Mouse (Mus musculus): ENCODE measurements around the gene Sgcd.
"Not testable (repeated sequence)": the region's sequence is repeated elsewhere in the genome, so short reads cannot be mapped to it uniquely, and the experiment has no call there.

Sgcd gene

DNA sequence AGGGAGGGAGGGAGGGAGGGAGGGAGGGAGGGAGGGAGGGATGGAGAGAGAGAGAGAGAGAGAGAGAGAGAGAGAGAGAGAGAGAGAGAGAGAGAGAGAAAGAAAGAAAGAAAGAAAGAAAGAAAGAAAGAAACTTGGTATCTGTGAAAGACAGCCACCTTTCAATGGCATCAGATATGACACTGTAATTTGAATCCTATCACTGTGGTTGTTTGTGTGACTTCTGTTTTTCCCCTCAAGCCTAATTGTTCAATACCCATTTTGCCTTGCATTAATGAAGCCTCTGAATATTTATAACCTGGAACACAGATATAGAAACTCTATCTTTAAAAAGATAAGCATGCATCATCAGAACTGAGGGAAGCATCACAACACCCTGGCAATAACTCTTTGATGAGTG is 528.1 kb downstream of the Sgcd start:
- DNase-seq (ENCODE audit: extremely low read depth, insufficient read length, low spot score) = not testable (repeated sequence)

DNA sequence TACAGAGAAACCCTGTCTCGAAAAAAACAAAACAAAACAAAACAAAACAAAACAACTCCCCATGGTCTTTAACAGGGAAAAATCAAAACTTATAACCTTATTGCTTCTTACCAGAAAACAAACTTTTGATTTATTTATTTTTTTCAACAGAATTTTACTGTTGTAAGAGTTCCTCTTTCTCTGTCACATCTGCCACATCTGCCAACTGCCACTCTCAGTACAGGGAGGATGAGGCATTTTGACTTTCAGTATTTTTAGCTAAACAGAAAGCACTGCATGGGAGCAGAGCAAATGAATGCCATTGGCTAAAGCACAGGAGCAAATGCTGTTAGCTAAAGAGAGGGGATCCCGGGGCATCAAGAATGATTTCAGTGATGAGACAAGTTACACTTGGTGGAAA is 528.6 kb downstream of the Sgcd start:
- DNase-seq (ENCODE audit: extremely low read depth, insufficient read length, low spot score) = no peak

DNA sequence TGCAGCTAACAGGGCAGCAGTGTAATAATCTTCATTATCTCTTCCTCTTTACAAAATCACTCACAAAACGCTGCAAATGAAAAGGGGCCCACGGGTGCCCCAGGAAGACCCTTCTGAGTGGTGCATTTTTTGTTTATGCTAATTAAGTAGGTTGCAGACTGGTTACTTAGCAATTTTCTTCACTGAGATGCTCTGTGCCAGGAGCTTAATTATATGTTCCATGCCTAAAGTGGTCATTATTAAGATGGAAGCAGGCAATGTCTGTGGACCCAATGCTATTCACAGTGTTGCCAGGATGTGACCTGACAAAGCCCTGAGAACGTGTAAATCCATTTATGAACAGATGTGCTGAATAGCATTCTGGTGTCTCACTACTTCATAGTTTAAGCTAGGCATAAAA is 529.6 kb downstream of the Sgcd start:
- DNase-seq (ENCODE audit: extremely low read depth, insufficient read length, low spot score) = no peak

DNA sequence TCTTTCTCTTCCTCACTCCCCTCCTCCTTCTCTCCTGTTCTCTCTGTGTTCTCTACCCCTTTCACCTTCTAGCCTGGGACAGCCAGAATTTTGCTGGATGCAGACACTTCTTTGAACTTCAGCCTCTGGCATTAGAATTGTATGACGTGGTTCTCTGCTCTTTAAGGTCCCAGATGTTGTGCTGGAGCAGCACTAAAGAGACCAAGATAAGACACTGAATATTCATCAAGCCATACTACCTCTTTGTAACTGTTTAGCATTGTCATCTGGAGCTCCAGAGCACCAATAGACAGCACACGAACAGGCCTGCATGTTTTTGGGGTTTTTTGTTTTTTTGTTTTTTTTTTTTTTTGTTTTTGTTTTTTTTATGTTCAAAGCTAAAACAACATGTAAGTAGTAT is 541.0 kb downstream of the Sgcd start:
- no peak for DNase-seq (ENCODE audit: extremely low read depth, insufficient read length, low spot score)

DNA sequence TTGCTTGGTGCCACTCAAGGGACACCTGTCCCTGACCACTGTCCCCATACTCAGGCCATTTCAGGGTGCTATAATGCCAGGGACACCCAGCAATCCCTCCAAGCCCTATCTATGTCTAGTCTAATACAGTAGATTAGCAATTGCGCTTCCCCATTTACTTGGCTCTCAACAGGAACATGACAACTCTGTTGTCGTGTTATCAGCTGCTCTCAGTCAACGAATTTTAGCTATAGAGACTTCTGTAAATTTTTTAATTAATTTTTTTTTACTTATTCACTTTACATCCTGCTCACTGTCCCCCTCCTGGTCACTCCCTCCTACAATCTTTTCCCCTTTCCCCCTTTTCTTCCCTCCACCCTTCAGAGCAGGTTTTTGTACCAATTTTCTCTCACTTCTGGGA is 542.4 kb downstream of the Sgcd start:
- no peak for DNase-seq (ENCODE audit: extremely low read depth, insufficient read length, low spot score)

DNA sequence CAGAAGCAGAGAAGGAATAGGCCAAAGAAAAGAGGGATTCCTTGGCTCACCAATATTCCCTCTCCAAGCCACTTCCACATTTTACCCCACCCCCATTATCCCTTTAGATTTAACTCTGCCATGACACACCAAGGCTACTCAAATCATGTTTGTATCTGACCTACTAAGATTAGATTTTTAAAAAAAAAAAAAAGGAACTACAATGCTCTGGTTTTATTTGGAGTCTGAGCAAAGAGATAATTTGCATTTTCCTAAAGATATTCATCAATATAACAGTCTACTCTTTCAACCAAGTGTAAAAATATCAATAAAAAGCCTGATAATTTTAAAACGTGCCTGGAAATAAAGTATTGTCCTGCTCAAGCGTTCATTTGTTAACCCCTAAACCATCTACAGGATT is 543.1 kb downstream of the Sgcd start:
- no peak for DNase-seq (ENCODE audit: extremely low read depth, insufficient read length, low spot score)

DNA sequence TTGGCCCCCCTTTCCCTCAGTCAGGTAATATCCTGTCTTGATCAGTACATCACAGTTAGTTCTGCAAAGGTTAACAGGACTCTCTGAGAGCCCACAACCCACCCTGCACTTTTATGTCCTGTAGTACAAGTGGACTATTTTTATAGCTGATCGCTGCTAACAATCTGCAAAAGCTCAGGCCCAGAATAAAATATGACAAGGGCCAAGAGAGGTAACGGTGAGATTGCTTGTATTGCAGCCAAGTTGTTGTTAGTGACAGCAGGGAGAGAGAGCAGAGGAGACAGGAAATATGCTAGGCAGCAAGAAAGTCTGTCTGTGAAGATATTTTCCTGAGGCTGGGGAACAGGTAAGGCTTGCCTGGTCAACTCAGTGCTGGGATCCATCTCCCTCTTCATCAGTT is 546.5 kb downstream of the Sgcd start:
- DNase-seq (ENCODE audit: extremely low read depth, insufficient read length, low spot score) = no peak

DNA sequence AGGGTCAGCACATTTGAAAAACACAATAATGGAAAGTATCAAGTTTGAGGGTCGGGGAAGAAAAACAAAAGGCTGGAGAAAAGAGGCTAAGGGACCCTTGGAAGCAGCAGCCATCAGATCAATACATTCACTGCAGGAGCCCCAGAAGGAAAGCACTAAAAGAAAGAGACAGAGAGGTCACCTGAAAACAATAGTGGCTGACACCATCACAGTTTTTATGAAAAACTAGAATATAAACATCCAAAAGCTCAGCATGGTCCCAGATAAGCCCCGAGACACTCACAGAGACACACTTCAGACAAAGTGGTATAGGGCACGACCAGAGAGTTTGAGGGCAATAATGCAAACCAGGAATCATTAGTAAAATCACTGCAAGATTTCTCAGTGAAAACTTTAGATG is 589.2 kb downstream of the Sgcd start:
- DNase-seq (ENCODE audit: extremely low read depth, insufficient read length, low spot score) = no peak

DNA sequence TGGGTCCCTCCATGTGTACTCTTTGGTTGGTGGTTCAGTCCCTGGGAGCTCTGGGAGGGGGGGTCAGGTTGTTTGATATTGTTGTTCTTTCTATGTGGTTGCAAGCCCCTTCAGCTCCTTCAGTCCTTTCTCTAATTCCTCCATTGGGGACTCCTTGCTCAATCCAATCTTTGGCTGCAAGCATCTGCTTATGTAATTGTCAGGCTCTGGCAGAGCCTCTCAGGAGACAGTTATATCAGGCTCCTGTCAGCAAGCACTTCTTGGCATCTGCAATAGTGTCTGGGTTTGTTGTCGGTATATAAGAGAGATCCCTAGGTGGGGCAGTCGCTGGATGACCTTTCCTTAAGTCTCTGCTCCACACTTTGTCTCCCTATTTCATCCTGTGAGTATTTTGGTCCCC is 598.0 kb downstream of the Sgcd start:
- not testable (repeated sequence) for DNase-seq (ENCODE audit: extremely low read depth, insufficient read length, low spot score)

DNA sequence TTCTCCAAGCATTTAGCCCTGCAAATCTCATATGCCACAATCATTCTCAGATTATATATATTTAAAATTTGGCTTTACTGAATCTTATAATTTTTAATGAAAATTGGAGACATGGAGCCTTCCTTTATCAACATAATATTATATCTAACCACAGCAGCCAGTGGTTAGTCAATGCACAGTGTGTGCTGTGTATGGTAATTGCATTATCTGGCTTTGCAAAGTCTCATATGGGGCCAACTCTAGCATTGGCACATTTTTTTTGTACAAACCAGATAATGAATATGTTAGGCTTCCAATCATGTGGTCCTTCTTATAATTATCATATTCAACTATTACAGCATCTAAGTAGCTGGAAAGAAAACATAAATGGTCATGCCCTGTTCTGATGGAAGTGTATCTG is 599.4 kb downstream of the Sgcd start:
- no peak for DNase-seq (ENCODE audit: extremely low read depth, insufficient read length, low spot score)

DNA sequence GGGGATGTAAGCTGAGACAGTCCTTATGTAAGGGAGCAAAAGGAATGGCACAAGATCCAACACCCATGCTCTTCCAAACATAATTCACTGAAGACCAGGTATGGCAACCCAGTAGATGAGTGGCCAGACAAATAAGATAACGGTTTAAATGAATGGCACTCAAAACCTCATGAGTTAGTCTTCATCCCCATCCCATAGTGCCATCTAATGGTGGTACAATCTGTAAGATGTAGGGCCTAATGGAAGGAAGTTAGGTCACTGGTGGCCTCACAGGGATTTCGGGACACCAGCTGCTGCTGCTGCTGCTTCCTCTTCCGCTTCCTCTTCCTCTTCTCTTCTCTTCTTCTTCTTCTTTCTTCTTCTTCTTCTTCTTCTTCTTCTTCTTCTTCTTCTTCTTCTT is 601.0 kb downstream of the Sgcd start:
- no peak for DNase-seq (ENCODE audit: extremely low read depth, insufficient read length, low spot score)

DNA sequence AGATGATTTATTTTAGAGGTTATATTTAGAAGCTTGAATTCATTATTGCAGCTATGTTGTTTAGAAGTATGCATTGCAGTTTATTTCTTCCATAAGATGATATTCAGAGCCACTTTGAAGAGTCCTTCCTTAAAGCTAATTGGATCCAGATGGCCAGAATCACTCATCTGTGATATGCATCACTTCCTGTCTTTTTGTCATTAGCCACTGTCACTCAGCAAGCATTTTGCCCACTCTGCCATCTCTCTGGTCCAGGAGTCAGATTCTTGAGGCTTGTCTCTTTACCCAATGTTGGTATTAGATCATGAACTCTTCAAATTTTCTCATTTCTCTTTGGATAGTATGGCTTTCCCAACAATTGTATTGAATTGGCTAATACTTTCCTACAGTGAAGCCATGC is 602.6 kb downstream of the Sgcd start:
- peak; percentile 4 for DNase-seq (ENCODE audit: extremely low read depth, insufficient read length, low spot score)

DNA sequence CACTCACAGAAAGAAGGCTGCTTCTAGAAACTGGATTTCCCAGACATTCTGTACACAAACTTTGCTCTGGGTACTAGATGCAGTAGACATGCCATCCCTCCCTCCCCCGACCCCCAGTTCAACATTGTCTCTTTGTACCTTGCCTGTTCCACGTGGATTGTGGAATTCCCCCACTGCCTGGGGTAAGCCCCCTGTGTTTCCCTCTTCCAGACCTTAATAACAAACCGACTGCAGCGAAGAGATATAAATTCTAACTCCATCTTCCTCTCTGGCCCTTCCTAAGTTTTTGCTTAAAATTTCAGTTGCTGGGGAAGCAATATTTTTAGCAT is 609.2 kb downstream of the Sgcd start:
- DNase-seq (ENCODE audit: extremely low read depth, insufficient read length, low spot score) = no peak

DNA sequence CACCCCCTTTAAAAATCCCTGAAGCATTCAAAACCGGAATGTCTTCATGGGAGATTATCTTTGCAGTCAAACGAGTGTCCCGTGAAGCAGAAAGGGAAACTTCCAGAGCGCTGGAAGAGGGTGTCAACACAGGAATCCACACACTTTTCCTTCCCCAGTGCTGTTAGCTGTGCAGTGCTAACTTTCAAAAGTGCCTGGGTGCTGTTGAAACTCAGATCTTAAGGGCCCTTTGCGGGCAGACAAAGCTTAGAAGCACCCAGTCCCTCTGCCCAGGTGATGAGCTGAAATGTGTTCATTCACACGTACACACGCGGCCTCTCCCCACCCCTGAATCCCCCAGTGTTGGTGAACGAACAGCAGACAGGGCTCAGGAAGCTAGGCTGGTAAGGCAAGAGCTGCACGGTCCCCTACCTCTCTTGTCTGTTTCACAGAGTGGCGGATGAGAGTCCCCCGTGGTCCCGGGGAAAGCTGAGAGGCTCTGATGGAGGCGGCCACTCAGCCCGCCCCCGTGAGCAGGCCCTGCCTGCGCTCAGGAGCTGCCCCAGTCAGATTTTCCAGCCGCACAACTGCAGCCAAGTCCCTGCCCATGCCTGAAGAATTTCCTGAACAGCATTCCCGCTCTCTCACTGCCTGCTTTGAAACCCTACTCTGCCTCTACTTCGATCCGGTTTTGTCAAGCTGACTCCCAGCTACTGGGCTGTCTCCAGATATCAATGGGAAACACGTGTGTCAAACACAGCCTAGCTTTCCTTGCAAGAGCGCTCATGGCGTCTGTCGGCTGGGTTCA is 609.7 kb downstream of the Sgcd start:
- DNase-seq (ENCODE audit: extremely low read depth, insufficient read length, low spot score) = peak; percentile 86

DNA sequence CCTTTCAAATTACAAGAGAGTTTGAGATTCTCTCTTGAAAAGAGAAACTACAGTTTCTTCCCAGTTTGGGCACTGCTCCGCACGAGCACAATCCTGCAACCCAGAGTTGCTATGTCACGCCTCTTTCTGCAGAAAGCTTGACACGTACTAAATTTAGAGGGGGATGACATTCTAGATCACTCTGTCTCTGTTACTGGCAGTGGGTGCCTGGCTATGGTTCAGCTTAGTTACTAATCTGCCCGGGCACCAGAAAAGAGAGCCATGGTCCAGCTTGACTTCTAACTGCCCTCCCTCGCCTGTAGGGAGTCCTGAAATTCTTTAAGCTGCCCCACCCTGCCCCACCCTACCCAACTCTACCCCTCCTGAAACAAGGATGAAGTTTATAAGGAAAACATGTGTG is 611.3 kb downstream of the Sgcd start:
- DNase-seq (ENCODE audit: extremely low read depth, insufficient read length, low spot score) = peak; percentile 70

DNA sequence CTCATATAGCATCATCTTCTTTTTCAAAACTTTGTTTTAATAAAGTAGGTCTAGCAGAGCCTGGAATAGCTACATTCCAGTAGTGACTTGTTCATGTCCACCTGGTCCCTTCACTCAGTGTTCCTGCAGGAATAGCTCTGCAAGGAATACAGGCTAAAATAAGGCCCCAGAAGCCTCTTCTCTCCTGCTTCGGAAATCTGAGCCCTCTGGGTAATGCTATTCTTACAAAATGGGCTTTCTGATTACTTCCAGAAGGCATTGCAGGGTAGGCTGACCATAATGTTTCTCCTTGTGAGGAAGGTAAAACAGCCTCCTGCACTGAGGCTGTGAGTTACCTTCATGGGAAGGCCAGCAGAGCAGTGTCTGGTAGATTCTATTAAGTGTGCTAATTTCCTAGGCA is 611.9 kb downstream of the Sgcd start:
- DNase-seq (ENCODE audit: extremely low read depth, insufficient read length, low spot score) = no peak

DNA sequence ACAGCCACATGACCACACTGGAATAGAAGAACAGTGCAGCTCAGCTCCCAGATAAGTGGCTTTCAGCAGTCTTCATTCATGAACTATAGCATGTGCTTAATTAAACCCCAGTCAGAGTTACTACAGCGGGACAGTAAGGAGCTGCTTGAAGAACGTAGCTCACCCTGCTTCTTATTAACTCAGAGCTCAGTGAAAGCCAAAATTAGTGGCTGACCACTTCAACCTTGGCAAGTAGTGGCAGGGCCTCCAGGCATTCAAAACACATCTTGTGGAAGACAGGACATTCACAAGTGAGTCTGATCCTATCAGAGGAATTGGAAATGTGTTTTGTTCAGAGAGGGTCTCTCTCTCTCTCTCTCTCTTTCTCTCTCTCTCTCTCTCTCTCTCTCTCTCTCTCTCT is 617.2 kb downstream of the Sgcd start:
- DNase-seq (ENCODE audit: extremely low read depth, insufficient read length, low spot score) = no peak

DNA sequence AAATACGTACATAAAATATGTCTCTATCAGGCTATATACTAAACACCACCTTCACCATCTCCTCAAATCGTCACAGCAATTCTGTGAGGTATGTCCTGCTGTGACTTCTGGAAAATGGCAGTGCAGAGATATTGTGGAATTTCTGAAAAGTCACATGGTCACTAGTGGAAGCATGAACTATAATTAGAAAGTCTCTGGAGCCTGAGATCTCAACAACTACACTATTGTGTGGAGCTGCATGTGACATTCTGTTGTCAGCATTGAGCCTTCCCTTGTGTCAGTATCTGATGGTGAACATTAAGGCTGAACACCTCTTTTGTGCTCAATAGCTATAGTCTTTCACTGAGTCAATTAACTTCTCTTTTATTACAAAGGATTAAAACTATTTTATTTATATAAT is 637.2 kb downstream of the Sgcd start:
- no peak for DNase-seq (ENCODE audit: extremely low read depth, insufficient read length, low spot score)

DNA sequence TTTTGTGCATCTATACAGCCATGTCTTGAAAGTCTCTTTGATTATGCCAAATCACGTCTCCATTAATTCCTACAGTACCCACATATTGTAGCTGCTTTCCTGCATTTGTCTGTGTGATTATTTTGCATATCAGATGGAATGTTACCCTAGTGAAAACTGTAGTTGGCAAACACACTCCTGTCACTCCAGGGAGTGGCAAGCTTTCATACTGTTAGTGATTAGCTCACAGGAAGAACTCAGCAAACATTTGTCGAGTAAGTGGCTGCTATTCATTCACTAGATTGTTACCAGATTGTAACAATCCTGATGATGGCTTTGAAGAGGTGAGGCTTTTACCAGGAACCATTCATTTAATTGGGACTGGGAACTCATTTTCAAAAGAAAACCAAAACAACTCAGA is 645.3 kb downstream of the Sgcd start:
- no peak for DNase-seq (ENCODE audit: extremely low read depth, insufficient read length, low spot score)

DNA sequence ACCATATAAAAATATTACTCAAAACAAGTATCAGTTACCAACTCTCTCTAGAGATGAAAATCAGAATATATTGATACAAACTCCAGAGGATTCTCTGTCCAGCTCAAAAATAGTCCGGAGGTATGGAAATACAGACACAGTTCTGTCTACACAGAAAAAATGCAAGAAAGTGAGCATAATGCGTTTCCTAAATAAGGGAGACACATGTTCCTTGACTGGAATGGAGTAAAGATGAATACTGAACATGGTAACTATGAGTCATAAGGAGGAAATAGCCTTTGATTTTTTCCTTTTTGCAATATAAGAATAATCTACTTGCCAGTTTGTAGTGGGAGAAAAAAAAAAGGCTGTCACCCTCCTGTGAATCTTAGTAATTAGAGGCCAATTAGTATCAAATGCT is 655.1 kb downstream of the Sgcd start:
- no peak for DNase-seq (ENCODE audit: extremely low read depth, insufficient read length, low spot score)

DNA sequence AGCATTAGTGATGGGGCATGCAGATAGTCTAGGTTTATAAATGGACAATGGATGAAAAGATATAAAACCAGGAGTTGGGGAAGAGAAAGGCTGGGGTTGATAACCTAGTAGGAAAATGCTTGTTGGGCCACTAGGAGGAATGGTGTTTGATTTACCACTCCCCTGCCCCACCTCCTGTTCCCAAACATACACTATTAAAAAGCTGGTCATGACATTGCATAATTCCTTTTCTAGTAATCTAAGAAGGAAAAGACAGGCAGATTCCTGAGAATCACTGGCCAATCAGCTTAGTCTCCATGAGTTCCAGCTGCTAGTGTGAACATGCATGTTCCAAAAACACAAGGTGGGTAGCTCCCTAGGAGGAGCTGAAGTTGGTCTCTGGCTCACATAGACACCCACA is 683.2 kb downstream of the Sgcd start:
- DNase-seq (ENCODE audit: extremely low read depth, insufficient read length, low spot score) = peak; percentile 7

DNA sequence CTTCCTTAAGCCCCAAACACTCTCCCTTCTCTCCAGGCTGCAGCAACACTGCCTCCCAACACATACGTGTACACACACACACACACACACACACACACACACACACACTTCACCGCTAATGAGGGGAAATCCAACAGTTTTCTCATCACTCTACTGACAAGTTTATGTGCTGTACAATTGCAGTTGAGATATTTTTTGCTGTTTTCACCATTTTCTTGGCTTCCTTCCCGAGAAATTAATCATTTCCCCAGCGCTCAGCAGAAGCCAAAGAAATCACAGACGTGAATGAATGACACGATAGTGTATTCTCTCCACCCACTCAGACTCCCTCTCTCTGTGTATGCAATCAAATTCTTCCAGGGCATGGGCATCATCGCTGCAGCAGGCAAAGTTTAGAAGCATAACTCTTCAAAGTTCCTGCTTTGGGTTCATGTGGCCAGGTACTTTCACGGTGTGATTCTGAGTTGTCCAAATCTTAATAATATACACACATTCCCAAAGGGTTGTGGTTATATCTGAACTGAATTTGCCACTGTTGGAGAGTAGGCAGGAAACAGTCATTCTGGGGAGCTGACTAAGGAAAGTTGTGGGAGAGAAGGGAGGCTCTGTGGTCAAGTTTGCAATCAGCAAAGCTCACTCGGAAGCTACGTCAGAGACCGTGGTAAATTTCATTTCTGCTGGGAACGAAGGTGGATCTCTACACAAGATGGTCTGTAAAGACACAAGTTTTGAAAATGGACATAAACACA is 683.9 kb downstream of the Sgcd start:
- DNase-seq (ENCODE audit: extremely low read depth, insufficient read length, low spot score) = peak; percentile 67

DNA sequence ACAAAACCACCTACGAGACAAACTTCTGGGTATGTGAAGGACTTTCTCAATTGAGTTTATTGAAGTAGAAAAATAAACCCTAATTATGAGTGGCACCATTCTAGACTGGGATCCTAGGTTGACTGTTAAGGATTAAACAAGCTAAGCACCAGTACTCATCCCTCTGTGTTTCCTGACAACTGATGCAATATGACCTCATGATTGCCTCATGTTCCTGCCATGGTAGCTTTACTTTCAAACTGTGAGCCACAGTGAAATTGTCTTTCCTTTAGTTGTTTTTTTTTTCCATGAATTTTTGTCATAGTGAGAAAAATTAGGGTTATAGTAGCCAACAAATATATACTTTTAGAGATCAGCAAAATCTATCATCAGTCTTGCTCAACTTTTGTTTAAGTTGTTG is 689.0 kb downstream of the Sgcd start:
- DNase-seq (ENCODE audit: extremely low read depth, insufficient read length, low spot score) = no peak
